Mouse (Mus musculus) thymus, postnatal 4 days (tissue): Measurements from ENCODE around the gene 5330417C22Rik.
"Not testable (repeated sequence)": the region's sequence is repeated elsewhere in the genome, so short reads cannot be mapped to it uniquely, and the experiment has no call there.

Experiments used
- DNase-seq: peaks from one replicate; pipeline ENCODE4 v3.0.0; 2021

The 5330417C22Rik gene

GRCm38 (mm10) chr3:108528489-108528888 is 7.8 kb downstream of the 5330417C22Rik start:
- peak; percentile 15 for DNase-seq

GRCm38 (mm10) chr3:108523415-108523814 is 12.9 kb downstream of the 5330417C22Rik start:
- no peak for DNase-seq

- no peak for DNase-seq
These were observed 18.1 kb downstream of the 5330417C22Rik start for GRCm38 (mm10) chr3:108518276-108518675.

- no peak for DNase-seq
These were observed 22.9 kb downstream of the 5330417C22Rik start for GRCm38 (mm10) chr3:108513465-108513864.

GRCm38 (mm10) chr3:108510716-108511483 is 25.4 kb downstream of the 5330417C22Rik start:
- DNase-seq, result no peak

- no peak for DNase-seq
These were observed 26.2 kb downstream of the 5330417C22Rik start for GRCm38 (mm10) chr3:108510156-108510555.

- DNase-seq, result no peak
These were observed 27.4 kb downstream of the 5330417C22Rik start for GRCm38 (mm10) chr3:108508745-108509474.

GRCm38 (mm10) chr3:108503908-108504307 is 32.4 kb downstream of the 5330417C22Rik start:
- no peak for DNase-seq

GRCm38 (mm10) chr3:108501411-108501810 is 34.9 kb downstream of the 5330417C22Rik start:
- DNase-seq, result not testable (repeated sequence)

- no peak for DNase-seq
These were observed 36.5 kb downstream of the 5330417C22Rik start for GRCm38 (mm10) chr3:108499826-108500225.

- DNase-seq, result no peak
These were observed 38.7 kb downstream of the 5330417C22Rik start for GRCm38 (mm10) chr3:108497602-108498001.

GRCm38 (mm10) chr3:108495486-108495885 is 40.9 kb downstream of the 5330417C22Rik start:
- no peak for DNase-seq

GRCm38 (mm10) chr3:108494861-108495474 is 41.4 kb downstream of the 5330417C22Rik start:
- no peak for DNase-seq

GRCm38 (mm10) chr3:108489968-108490367 is 46.4 kb downstream of the 5330417C22Rik start:
- peak; percentile 20 for DNase-seq

GRCm38 (mm10) chr3:108484749-108485148 is 51.6 kb downstream of the 5330417C22Rik start:
- no peak for DNase-seq

- DNase-seq, result no peak
These were observed 57.5 kb downstream of the 5330417C22Rik start for GRCm38 (mm10) chr3:108478800-108479199.

- DNase-seq, result no peak
These were observed 59.3 kb downstream of the 5330417C22Rik start for GRCm38 (mm10) chr3:108476761-108477619.

GRCm38 (mm10) chr3:108475496-108475895 is 60.8 kb downstream of the 5330417C22Rik start:
- no peak for DNase-seq

- DNase-seq, result no peak
These were observed 61.4 kb downstream of the 5330417C22Rik start for GRCm38 (mm10) chr3:108474969-108475368.

- DNase-seq, result peak; percentile 38
These were observed 68.6 kb downstream of the 5330417C22Rik start for GRCm38 (mm10) chr3:108467760-108468159.

GRCm38 (mm10) chr3:108466425-108466824 is 69.9 kb downstream of the 5330417C22Rik start:
- peak; percentile 83 for DNase-seq

- DNase-seq, result peak; percentile 76
These were observed 77.5 kb downstream of the 5330417C22Rik start for GRCm38 (mm10) chr3:108458866-108459265.

- DNase-seq, result peak; percentile 30
These were observed 78.0 kb downstream of the 5330417C22Rik start for GRCm38 (mm10) chr3:108458380-108458779.
